Mouse (Mus musculus) liver, embryonic 11.5 days (tissue): Measurements from ENCODE around the gene Foxn4. TPM values are rescaled to one million over a fixed set of nuclear protein-coding genes. Genes with fewer than 3 reads are reported as not detected.
A peak's percentile ranks its signal among the peaks of the same experiment; 100 is the strongest.

ENCODE experiments used
- ATAC-seq: fragments of 200-750 bp; cut with Nextera tagmentation; replicated peaks from 2 replicates; pipeline ENCODE4 v1.8.0; 2017; ENCODE audit warnings: moderate number of reproducible peaks, mild to moderate bottlenecking, moderate TSS enrichment, moderate library complexity; ENCODE audit not compliant: low FRiP score
- DNase-seq: peaks from one replicate; pipeline ENCODE4 v3.0.0-alpha.2; 2017; ENCODE audit warnings: low spot score
- H3K27ac ChIP-seq: fragments of 300-500 bp; sonication (generic); 2 replicates; pipeline ENCODE4 v1.5.1; 2014; ENCODE audit warnings: mild to moderate bottlenecking, low read depth, low read length, control low read depth
- H3K27me3 ChIP-seq: fragments of 300-500 bp; sonication (generic); replicated peaks from 2 replicates; pipeline ENCODE4 v1.6.1; 2014; ENCODE audit warnings: low read length, mixed read lengths; ENCODE audit not compliant: control insufficient read depth, insufficient read depth
- H3K36me3 ChIP-seq: fragments of 300-500 bp; sonication (generic); 2 replicates; pipeline ENCODE4 v1.6.1; 2014; ENCODE audit warnings: mild to moderate bottlenecking, low read length, moderate library complexity, mixed read lengths; ENCODE audit not compliant: control insufficient read depth, insufficient read depth
- H3K4me1 ChIP-seq: fragments of 300-500 bp; sonication (generic); replicated peaks from 2 replicates; pipeline ENCODE4 v1.6.1; 2014; ENCODE audit warnings: low read length, mixed read lengths; ENCODE audit not compliant: control insufficient read depth, insufficient read depth
- H3K4me2 ChIP-seq: fragments of 300-500 bp; sonication (generic); 2 replicates; pipeline ENCODE4 v1.6.1; 2014; ENCODE audit warnings: mild to moderate bottlenecking, control low read depth, moderate library complexity
- H3K4me3 ChIP-seq: fragments of 300-500 bp; sonication (generic); 2 replicates; pipeline ENCODE4 v1.5.1; 2014; ENCODE audit warnings: low read depth, low read length, control low read depth
- H3K9ac ChIP-seq: fragments of 300-500 bp; sonication (generic); 2 replicates; pipeline ENCODE4 v1.6.1; 2014; ENCODE audit warnings: low read depth, low read length, control low read depth
- H3K9me3 ChIP-seq: fragments of 300-500 bp; sonication (generic); 2 replicates; pipeline ENCODE4 v1.6.1; 2016; ENCODE audit warnings: low read length, inconsistent platforms, mixed read lengths; ENCODE audit not compliant: control insufficient read depth
- WGBS: fragments of 180-500 bp; shearing (Covaris S2); extraction: QIAGEN DNeasy Blood & Tissue Kit; methylation state at CpG from one replicate; pipeline ENCODE4 v1.1.7; 2014; 5-methylcytosine and 5-hydroxymethylcytosine counted together
- polyA plus RNA-seq: library from polyadenylated mRNA; unstranded; fragments of >200 nt; fragmentation: Nextera tagmentation; extraction: Ambion mirVana; gene quantifications from 2 replicates; pipeline ENCODE4 v1.2.1, GENCODE M21; 2014

Foxn4 gene
- polyA plus RNA-seq, 1 experiment from 2014 or later = not detected

- Histone ChIP-seq H3K4me3 (no peak overlapping the region), H3K4me2 (no peak overlapping the region), H3K27ac (no peak overlapping the region), H3K36me3 (no peaks in the 10 kb centered on the region), H3K9me3 (no peaks in the 10 kb centered on the region), H3K4me1 (no peaks in the 10 kb centered on the region), H3K27me3 (peaks cover 36% of the 10 kb centered on the region), H3K9ac (no peak overlapping the region)
- DNase-seq = no peak
- 48% methylated on average over 7 of the region's 7 CpGs for WGBS
- no peak for ATAC-seq
Measured at GRCm38 (mm10) chr5:114268646-114269045, 5.0 kb downstream of the Foxn4 start.

GRCm38 (mm10) chr5:114264791-114265190, 8.8 kb downstream of the Foxn4 start:
- 77% methylated on average over 8 of the region's 8 CpGs for WGBS
- DNase-seq (no peak), ATAC-seq (no peak)
- no peak overlapping the region for H3K27ac ChIP-seq
- no peaks in the 10 kb centered on the region for H3K9me3 ChIP-seq
- no peaks in the 10 kb centered on the region for H3K4me1 ChIP-seq
- H3K4me3 ChIP-seq = no peak overlapping the region
- H3K4me2 ChIP-seq = no peak overlapping the region
- H3K9ac ChIP-seq = no peak overlapping the region
- no peaks in the 10 kb centered on the region for H3K36me3 ChIP-seq
- peaks cover 6% of the 10 kb centered on the region for H3K27me3 ChIP-seq

GRCm38 (mm10) chr5:114264030-114264459, 9.6 kb downstream of the Foxn4 start:
- ATAC-seq (no peak), DNase-seq (no peak)
- H3K4me3 ChIP-seq = no peak overlapping the region
- peaks cover 6% of the 10 kb centered on the region for H3K27me3 ChIP-seq
- no peak overlapping the region for H3K9ac ChIP-seq
- H3K36me3 ChIP-seq = no peaks in the 10 kb centered on the region
- no peaks in the 10 kb centered on the region for H3K4me1 ChIP-seq
- WGBS = 77% methylated on average over 8 of the region's 8 CpGs
- H3K4me2 ChIP-seq = no peak overlapping the region
- no peaks in the 10 kb centered on the region for H3K9me3 ChIP-seq
- H3K27ac ChIP-seq = no peak overlapping the region

- H3K4me2 ChIP-seq = no peak overlapping the region
- no peaks in the 10 kb centered on the region for H3K36me3 ChIP-seq
- H3K4me1 ChIP-seq = no peaks in the 10 kb centered on the region
- H3K9ac ChIP-seq = no peak overlapping the region
- H3K27me3 ChIP-seq = no peaks in the 10 kb centered on the region; the same call in 1 of the 2 replicates
- no peak overlapping the region for H3K27ac ChIP-seq
- DNase-seq (no peak), ATAC-seq (no peak)
- H3K9me3 ChIP-seq = no peaks in the 10 kb centered on the region
- H3K4me3 ChIP-seq = no peak overlapping the region
Measured at GRCm38 (mm10) chr5:114261494-114261893, 12.1 kb downstream of the Foxn4 start.

GRCm38 (mm10) chr5:114259495-114259894, 14.1 kb downstream of the Foxn4 start:
- no peaks in the 10 kb centered on the region; the same call in 1 of the 2 replicates for H3K27me3 ChIP-seq
- no peaks in the 10 kb centered on the region for H3K36me3 ChIP-seq
- no peaks in the 10 kb centered on the region for H3K4me1 ChIP-seq
- no peak overlapping the region for H3K4me3 ChIP-seq
- no peak overlapping the region for H3K4me2 ChIP-seq
- no peak for DNase-seq
- no peak for ATAC-seq
- 69% methylated on average over 10 of the region's 10 CpGs for whole genome bisulfite sequencing
- no peak overlapping the region for H3K9ac ChIP-seq
- H3K27ac ChIP-seq = no peak overlapping the region
- no peaks in the 10 kb centered on the region for H3K9me3 ChIP-seq

GRCm38 (mm10) chr5:114248174-114248589, 25.4 kb downstream of the Foxn4 start:
- Histone ChIP-seq H3K9ac (no peak overlapping the region), H3K4me2 (0 out of 2 replicates have a peak overlapping the region, but pooled peaks have one; percentile 6), H3K27me3 (no peaks in the 10 kb centered on the region), H3K36me3 (no peaks in the 10 kb centered on the region), H3K4me1 (no peaks in the 10 kb centered on the region), H3K27ac (no peak overlapping the region), H3K9me3 (no peaks in the 10 kb centered on the region), H3K4me3 (no peak overlapping the region)
- WGBS = 15% methylated on average over 14 of the region's 14 CpGs
- DNase-seq = peak; percentile 76
- no peak for ATAC-seq

GRCm38 (mm10) chr5:114246465-114246864, 27.1 kb downstream of the Foxn4 start:
- no peak overlapping the region for H3K9ac ChIP-seq
- no peaks in the 10 kb centered on the region for H3K4me1 ChIP-seq
- H3K9me3 ChIP-seq = no peaks in the 10 kb centered on the region
- no peak overlapping the region for H3K27ac ChIP-seq
- WGBS = 72% methylated on average over 7 of the region's 7 CpGs
- no peak for ATAC-seq
- no peaks in the 10 kb centered on the region for H3K27me3 ChIP-seq
- H3K36me3 ChIP-seq = no peaks in the 10 kb centered on the region
- H3K4me3 ChIP-seq = no peak overlapping the region
- H3K4me2 ChIP-seq = no peak overlapping the region
- no peak for DNase-seq

GRCm38 (mm10) chr5:114239737-114240136, 33.9 kb downstream of the Foxn4 start:
- H3K27me3 ChIP-seq = no peaks in the 10 kb centered on the region; the same call in 1 of the 2 replicates
- 49% methylated on average over 14 of the region's 14 CpGs for WGBS
- no peak overlapping the region for H3K27ac ChIP-seq
- H3K4me2 ChIP-seq = no peak overlapping the region
- no peak overlapping the region for H3K4me3 ChIP-seq
- no peaks in the 10 kb centered on the region for H3K4me1 ChIP-seq
- H3K36me3 ChIP-seq = no peaks in the 10 kb centered on the region
- DNase-seq = no peak
- no peak for ATAC-seq
- no peak overlapping the region for H3K9ac ChIP-seq
- no peaks in the 10 kb centered on the region for H3K9me3 ChIP-seq

GRCm38 (mm10) chr5:114238924-114239323, 34.7 kb downstream of the Foxn4 start:
- H3K27me3 ChIP-seq = no peaks in the 10 kb centered on the region; the same call in 1 of the 2 replicates
- H3K36me3 ChIP-seq = no peaks in the 10 kb centered on the region
- 21% methylated on average over 7 of the region's 7 CpGs for WGBS
- no peak overlapping the region for H3K9ac ChIP-seq
- no peak overlapping the region for H3K4me3 ChIP-seq
- ATAC-seq (no peak), DNase-seq (no peak)
- no peak overlapping the region for H3K4me2 ChIP-seq
- no peaks in the 10 kb centered on the region for H3K9me3 ChIP-seq
- no peaks in the 10 kb centered on the region for H3K4me1 ChIP-seq
- no peak overlapping the region for H3K27ac ChIP-seq
